Mouse (Mus musculus) embryo, embryonic 10 days (tissue): Measurements from ENCODE around the gene Babam2.

Experiments used
- DNase-seq: peaks from one replicate; pipeline ENCODE4 v3.0.0-alpha.2; 2015; ENCODE audit warnings: low spot score

Gene Babam2

DNA sequence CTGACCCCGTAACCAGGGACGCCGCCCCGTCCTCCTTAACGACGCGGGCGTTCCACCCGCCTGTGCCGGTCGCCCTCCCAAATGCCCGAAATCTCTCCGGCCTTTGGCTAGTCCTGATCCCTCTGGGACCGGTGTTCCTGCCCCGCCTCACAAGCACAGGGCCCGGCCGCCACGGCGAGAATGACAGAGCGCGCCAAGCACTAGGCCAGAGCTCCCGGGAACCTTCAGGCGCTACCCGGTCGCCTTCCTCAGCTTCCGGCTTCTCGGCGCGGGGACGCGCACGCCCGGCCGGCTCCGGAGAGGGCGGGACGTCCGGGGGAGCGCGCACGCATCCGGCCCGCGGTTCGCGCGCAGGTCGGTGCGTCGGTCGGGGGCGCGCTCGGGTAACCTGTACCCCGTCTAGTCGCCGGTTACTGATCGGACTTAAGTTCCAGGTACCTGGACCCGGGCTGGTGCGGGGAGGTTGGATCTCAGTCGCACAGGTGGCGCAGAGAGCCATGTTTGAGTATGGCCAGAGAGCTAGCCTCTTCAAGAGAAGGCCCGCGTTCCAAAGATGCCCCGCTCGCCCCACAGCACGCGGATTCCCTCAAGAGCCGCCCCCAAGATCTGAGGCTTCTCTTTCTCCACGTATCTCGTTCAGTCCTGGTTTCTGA is at the start of gene Babam2:
Gene Babam2, plus strand, starts transcription at position 41 of the 653 bp plus-strand sequence.
- peak; percentile 90 for DNase-seq

DNA sequence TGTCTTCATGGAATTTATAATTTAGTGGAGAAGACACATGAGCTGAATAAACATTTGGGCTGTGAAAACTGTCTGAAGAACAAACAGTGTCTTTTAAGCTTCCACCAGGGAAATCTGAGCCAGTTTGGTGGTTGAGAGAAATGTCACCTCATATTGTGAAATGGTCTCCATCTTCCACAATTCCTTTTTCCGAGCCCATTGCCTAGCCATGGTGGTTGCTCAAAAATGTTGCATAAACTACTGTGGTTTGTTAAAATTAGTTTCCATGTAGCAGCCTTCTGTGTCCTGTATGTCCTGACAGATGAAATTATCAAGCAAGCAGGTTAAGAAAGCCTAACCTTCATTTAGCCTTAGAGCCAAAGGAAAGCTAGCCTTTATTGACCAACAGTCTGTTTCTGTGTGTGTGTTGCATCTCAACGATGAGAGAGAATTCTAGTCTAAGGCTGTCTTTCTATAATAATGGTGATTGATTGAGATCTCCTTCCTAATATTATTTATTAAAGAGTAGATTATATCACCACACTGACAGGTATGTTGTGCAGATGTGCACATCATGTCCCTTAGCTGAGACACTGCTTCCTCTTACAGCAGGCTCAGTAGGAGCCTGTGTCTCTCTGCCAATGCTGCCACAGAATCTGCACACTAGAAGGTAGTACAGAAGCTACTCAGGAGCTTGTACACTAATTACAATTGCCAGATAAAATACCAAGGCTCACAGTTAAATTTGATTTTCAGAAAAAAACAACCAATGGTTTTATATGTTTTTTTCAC is 46.8 kb upstream of the Babam2 start:
- no peak for DNase-seq

DNA sequence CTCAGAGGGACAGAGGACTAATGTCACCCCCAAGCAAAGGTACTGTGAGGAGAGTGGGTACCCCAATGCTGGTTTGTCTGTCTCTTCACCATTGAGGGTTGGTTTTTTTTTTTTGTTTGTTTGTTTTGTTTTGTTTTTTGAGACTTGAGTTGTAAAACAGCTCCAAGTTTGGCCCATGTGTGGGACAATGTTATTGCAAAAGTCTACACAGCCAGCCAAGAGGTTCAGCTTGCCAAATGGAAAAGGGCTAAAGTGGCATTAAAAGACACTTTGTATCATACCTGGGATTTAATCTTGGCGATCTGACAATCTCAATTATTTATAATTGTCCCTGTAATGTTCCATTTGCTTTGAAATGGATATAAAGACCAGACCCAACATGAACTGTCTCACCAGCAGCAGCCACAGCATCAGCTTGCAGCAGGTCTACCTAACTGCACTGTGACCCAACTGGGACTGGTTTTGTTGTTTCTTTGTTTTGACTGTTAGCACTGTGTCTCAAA is 41.7 kb upstream of the Babam2 start:
- no peak for DNase-seq

DNA sequence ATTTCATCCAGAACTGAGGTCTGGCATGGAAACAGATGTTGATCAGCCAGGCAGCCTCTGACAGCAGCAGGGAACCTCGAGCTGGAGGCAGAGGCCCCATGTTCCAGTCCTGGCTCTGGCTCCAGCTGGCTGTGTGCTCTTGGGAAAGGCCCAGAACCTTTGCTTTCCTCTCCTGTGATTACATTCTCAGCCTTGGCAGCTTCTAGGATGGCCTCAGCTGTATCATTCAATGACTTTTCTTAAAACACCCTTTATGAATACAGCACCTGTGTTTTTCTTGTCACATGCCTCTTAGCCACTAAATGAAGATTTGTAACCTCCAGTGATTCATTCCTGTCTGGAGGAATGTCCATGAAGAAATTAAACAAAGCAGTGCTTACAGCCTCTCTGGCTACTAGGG is 31.3 kb upstream of the Babam2 start:
- DNase-seq: no peak

DNA sequence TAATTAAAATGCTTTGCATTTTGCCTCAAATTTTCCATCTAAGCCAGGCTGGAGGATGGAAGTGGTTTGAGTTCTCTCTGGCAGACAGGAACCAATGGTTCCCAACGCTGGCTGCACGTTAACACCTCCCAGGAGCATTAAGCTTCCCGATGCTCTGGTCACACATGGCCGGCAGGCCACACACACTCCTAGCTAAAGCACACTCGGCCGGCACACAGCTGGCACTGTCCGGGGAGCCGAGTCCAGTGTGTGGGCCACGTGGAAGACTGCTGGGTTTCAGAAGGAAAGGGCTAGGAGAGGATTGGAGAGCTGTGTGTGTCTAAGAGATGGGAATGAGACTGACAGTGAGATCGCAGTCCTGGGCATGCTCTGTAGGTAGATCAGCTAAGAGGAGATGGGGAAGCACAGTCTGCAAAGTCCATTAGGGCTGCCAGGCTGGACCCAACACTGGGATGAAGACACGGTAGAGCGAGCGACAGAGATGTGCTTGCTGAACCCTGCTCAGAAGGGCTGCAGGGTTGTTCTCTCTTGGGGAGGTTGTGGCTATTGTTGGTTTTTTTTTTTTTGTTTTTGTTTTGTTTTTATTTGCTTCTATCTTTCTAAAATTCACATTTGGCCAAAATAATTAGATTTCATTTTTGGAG is 29.0 kb upstream of the Babam2 start:
- DNase-seq: no peak

DNA sequence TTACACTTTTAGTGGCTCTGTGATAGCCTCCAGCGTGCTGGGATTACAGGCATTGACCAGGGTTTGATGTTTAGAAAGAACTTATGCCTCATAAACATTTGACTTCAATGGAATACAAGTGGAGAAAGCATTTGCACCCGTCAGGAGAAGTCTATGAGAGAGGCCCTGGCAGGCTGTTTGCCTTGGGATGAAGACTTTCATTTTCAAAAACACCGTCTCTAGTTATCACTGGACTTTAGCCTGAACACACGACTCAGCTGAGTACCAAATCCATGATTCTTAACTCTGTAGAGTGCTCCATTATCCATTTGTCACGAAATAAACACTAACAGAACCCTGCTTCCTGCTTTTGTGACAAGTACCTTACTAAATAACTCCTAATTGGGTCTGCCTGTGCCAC is 27.5 kb upstream of the Babam2 start:
- DNase-seq: no peak

DNA sequence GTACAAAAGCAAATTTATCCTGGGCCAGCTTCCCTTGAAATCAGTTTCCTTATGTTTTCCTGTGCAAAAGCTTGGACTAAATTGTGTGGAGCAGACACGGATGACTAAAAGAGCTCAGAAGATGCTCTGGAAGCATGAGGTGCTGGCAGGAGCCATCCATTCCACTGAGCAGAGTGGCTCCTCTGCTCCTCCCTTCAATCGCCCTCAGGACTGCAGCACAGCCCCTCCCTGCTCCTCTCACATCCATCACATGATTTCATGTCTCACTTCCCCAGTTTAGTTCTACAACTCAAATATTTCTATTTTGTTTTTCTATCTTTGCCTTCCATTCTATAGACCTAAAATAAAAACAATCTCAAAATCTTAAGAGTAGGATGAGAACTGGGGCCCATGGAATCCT is 26.3 kb upstream of the Babam2 start:
- no peak for DNase-seq

DNA sequence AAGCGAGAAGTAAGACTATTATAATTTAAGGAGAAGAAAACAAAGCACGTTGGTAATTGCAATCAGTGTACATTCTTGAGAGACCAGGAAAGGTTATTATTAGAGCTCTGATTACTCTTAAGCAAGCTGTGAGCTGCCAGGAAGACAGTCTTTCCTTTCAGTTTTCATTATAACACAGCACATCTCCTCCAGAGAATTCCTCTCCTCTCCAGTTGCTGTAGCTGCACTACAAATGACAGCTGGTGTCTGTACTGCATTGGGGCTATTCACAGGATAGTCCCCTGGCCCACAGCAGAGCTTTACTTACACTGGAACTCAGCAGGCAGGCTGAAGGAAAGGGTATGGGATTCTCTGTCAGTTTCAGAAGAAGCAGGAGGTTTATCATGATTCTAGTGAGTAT is 24.1 kb upstream of the Babam2 start:
- no peak for DNase-seq

DNA sequence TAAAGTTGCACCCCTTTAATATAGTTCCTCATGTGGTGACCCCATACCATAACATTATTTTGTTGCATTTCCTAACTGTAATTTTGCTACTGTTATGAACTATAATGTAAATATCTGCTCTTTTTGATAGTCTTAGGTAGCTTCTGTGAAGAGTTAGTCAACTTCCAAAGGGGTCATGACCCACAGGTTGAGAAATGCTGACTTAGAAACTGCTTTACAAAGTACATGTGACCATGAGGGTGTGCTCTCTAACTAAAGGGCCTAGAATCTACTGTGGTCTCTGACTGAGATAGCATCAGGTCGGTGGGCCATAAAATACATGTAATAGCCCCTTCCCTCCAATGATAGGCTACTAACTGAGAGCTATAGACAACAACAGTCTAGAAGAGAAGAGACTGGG is 19.5 kb upstream of the Babam2 start:
- DNase-seq: no peak

DNA sequence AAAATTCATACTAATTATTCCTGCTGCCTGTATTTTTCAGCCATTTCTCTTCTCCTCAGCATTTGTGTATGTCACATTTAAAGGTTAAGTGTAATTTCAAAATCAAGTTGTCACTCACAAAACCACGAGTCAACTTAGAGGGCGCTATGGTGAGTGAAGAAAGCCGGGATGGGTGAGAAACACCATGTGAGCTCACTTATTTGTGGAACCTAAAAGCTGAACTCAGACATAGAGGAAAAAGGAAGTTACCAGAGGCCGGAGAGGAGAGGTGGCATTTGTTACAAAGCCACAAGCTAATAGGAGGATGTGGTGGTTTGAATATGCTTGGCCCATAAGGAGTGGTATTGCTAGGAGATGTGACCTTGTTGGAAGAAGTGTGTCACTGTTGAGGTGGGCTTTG is 17.3 kb upstream of the Babam2 start:
- no peak for DNase-seq

DNA sequence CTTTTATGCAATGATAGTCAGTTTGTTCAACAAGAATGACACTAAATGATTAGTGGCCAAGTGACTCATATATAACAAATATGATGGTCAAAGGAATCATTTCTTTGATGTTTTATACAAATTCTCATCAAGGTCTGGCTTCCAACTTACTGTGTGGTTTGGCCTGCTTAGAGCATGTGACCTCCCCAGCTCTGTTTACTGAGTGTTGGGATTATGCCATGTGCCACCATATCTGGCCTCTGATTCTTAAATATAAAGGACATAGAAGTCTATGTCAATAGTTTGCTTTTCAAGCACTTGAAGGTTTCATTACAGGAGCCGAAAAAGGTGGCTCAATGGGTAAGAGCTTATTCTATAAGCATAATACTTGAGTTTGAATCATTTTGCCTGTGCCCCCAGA is 15.2 kb upstream of the Babam2 start:
- no peak for DNase-seq

DNA sequence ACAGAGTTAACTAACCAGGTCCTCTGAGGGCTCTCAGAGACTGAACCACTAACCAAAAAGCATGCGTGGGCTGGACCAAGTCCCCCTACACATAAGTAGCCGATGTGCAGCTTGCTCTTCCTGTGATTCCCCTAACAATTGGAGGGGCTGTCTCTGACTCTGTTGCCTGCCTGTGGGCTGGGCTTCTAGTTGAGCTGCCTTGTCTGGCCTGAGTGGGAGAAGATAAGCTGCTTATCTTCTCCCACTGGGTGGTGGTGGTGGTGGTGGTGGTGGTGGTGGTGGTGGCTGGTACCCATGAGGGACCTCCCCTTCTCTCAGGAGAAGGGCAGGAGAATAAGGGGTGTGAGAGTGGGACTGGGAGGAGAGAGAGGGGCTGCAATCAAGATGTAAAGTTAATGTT is 11.4 kb upstream of the Babam2 start:
- DNase-seq: no peak

DNA sequence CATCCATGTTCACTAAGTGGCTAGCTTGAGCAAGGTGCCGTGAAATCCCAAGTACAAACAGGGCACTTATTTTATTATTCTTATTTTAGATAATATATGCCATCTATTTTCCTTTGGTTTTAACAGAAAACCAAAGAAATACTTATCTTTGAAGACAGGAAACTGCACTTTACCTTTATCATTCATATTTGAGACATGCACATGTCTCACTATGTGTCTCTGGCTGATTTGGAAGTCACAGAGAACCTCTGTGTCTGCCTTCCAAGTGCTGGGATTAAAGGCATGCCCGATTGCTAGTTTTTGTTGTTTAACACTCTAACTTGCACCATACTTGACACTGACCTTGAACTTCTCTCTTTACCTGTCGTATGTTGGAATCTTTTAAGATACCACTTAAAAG is 9.5 kb upstream of the Babam2 start:
- no peak for DNase-seq

DNA sequence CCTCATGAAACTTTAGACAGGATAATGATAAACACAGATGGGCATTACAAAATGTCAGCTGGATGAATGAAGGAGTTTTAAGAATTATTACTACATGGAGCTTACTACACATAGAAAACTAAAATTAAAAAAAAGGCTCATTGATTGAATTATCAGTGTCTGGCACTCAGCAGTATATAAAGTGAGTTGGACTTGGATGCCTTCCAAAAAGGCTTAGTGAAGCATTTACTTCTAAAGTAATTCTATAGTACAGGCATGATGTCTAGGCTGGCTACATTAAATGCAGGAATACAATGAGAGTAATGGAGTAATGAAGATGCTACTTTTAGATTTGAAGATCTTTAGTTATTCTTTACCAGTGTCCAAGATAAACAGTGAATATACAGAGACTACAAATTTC is 4.3 kb upstream of the Babam2 start:
- no peak for DNase-seq

DNA sequence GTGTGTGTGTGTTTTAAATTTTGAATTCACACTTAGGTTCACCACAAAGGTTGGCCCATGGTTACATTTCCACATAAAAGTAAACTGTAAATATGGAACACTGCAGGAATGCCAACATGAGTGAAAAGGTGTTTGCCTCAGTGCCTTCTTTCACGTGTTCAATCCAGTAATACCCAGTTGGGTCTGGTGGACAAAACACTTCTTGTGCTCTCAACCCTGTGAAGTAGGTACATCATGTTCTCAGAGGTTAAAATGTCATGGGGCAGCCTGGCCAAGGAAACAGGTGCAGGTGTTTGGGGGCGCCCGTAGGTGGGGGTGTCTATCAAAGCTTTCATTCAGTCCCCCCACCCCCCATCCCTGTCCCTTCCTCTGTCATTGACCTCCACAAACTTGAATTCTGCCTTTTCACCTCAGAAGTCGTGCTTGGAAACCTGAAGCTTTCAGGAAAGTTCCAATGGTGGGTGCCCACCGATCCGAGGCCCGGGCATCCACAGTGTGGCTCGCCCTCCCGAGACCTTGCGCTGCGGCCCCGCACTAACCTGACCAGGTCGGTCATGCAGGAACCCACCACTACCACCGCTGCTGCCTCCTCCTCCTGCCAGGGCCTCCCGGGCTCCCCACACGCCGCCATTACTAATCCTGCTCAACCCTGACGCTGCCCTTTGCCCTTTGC is 377 bp upstream of the Babam2 start, which contains the start of gene Rbks:
Gene Rbks, minus strand, starts transcription at position 657 of the 673 bp plus-strand sequence.
- DNase-seq: peak; percentile 96

DNA sequence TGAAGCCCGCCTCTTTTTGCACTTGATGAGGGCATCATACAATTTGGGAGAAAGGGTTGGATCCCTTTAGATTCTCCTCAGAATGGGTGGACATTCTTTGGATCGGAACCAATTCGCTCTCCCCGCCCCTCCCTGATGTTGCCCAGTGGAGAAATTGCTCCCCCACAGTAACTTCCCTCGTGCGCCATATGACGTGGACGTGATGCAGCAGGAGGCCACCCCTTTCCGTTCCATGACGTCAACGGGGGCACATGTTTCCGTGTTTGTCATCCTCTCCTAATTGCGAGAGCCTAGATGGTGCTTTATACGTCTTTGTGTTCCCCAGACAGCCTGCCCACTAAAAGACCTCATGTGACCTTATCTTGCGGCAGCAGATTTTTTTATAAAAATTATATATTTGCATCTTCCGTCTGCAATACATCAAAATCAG is 828 bp downstream of the Babam2 start:
- peak; percentile 88 for DNase-seq

DNA sequence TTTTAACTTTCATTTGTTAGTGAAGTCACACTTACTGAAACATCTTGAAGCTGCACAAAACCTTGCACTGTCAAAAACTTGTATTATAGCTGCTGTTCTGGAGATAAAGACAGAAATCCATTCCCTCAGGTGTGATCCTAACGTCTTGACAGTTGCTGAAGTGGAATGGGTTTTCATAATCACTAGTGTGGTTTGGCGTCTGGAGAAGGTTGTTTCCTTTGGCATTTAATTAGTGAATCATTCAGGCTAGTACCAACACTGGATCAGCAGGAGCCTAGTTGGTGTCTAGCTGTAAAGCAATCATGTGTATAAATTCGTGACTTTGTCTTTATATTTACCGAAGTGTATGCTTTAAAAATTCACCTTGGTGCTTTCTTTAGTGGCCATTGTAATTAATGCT is 1.4 kb downstream of the Babam2 start:
- no peak for DNase-seq

DNA sequence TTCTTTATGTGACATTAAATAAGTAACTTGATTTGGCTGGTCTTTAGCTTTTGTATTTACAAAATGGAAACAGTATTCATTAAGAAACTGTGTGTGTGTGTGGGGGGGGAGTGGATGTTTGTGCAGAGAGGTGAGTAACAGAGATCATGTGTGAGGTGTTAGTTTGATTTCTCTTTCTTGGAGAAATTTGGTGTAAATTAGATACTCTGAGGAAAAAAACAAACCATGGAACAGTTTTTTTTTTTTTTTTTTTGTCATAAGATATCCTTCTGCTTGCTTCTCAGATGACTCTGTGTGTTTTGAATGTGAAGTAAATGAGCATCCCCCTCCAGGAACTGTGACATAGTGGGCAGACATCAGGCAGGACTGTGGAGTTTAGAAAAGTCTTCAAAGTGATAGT is 1.9 kb downstream of the Babam2 start:
- no peak for DNase-seq

DNA sequence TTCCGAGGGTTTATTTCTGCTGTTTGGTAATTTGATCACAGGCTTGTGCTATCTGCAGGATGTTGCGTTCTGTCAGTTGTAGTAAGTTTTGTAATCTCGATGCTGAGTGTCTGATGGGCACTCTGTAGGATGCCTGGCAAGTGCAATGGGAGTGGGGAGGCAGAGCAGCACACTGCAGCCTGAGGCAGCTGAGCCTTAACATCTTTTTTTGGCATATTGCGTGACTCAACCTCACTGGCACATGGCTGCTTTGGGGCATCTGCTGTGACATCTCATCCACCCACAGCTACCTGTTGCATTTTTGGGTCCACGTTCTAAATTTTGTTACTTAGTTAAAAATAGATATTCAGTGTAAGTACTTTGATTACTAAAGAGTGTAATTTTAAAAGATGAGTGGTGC is 7.5 kb downstream of the Babam2 start:
- DNase-seq: no peak

DNA sequence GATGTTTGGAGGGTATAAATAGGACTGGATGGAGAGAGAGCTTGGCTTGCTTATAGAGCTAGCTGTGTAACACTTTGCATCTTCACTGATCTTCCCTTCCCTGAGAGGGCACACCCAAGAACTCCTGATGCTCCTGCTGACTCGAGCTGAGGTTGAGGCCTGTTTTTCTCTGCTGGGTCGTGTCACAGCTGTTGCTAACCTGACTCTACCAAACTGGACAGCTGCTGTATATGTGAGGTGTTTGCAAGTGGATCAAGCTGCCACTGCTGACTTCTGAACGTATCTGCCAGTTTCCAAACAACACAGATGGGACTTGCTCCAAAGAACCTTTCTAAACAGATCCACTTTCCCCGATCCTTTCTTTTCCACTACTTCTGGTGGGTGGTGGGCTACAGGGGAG is 9.3 kb downstream of the Babam2 start:
- no peak for DNase-seq

DNA sequence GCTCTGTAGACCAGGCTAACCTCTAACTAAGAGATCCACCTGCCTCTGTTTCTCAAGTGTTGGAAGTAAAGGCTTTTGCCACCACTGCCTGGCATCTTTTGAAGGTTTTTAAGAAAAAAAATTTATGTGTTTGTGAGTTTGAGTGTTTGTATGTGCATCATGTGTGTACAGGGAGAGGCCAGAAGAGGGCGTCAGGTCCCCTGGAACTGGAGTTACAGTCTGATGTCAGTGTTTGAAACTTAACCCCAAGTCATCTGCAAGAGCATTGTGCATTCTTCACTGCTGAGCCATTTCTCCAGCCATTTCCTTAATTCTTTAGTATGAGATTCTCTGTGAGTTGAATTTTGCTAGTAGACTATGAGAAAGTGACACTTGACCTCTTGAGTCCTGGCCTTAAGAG is 11.9 kb downstream of the Babam2 start:
- no peak for DNase-seq

DNA sequence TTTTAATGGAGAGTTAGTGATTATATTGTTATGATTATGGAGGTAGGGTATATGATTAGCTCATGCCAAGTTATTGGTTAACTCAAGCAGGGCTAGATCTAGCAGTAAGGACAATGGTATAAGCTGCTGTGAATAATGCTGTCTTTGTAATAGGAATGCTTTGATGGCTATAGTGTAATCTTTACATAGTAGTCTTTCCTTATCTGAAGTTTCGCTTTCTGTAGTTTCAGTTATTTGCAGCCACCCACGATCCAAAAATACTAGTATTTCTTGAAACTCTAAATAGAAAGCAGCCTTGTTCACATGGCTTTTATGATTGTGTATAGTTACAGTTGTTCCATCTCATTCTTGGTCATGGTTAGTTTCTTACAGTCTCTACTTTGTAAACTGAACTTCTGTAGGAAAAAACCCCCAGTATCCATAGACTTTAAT is 15.8 kb downstream of the Babam2 start:
- no peak for DNase-seq
